In genomic region chr16:91645995-91646602, GRCm38 (mm10) we compare ENCODE assay signal across 8 mouse cellular contexts. TPM values are rescaled to one million over a fixed set of nuclear protein-coding genes. Genes with fewer than 3 reads are reported as not detected.
DNase-seq lines count a peak whose midpoint lies in the region; ATAC-seq and TF ChIP-seq lines count a peak whose summit lies in the region.

No protein-coding gene starts in this region.

- no peak for TF ChIP-seq POLR2A in myocyte (IDR thresholded peaks at IDR 0.05; ENCODE audit: insufficient read length, low read depth)

- H3K4me1 ChIP-seq in heart, embryonic 13.5 days, result peaks cover 25% of the 10 kb centered on the region
- peaks cover 4% of the 10 kb centered on the region for H3K4me1 ChIP-seq in embryonic facial prominence, embryonic 14.5 days (ENCODE audit: control insufficient read depth, insufficient read depth, low read length)
- H3K4me1 ChIP-seq in limb, embryonic 11.5 days (ENCODE audit: control insufficient read depth, insufficient read depth, low read length), result 0 out of 2 replicates have a peak, but pooled peaks cover 3% of the 10 kb centered on the region

- peak overlapping the region; percentile 98 for H3K4me2 ChIP-seq in heart, embryonic 13.5 days
- peak overlapping the region; percentile 76 for H3K4me2 ChIP-seq in embryonic facial prominence, embryonic 14.5 days (ENCODE audit: low read depth, low read length)
- peak overlapping the region; percentile 79 for H3K4me2 ChIP-seq in limb, embryonic 11.5 days (ENCODE audit: low read depth, severe bottlenecking)
- peak overlapping the region; percentile 88 for H3K4me2 ChIP-seq in myocyte (ENCODE audit: low read depth)

- H3K27me3 ChIP-seq in heart, embryonic 13.5 days (replicated peaks), result no peaks in the 10 kb centered on the region
- no peaks in the 10 kb centered on the region for H3K27me3 ChIP-seq in embryonic facial prominence, embryonic 14.5 days (replicated peaks; ENCODE audit: control insufficient read depth, insufficient read depth, low read length)
- no peaks in the 10 kb centered on the region for H3K27me3 ChIP-seq in limb, embryonic 11.5 days (ENCODE audit: control insufficient read depth, insufficient read depth, low read length)
- H3K27me3 ChIP-seq in myocyte (ENCODE audit: control insufficient read depth, insufficient read depth, insufficient read length), result no peaks in the 10 kb centered on the region

- H3K27ac ChIP-seq in heart, embryonic 13.5 days (replicated peaks), result peak overlapping the region; percentile 100
- peak overlapping the region; percentile 97 for H3K27ac ChIP-seq in embryonic facial prominence, embryonic 14.5 days (replicated peaks; ENCODE audit: low read depth, low read length)
- no peak overlapping the region for H3K27ac ChIP-seq in limb, embryonic 11.5 days (replicated peaks; ENCODE audit: low read depth, low read length)

- WGBS in heart, embryonic 13.5 days, result 1% methylated on average over 11 of the region's 11 CpGs
- under 1% methylated on average over 11 of the region's 11 CpGs for WGBS in embryonic facial prominence, embryonic 14.5 days
- WGBS in limb, embryonic 11.5 days, result 1% methylated on average over 11 of the region's 11 CpGs

- no peaks in the 10 kb centered on the region for H3K9me3 ChIP-seq in heart, embryonic 13.5 days
- H3K9me3 ChIP-seq in embryonic facial prominence, embryonic 14.5 days (ENCODE audit: control insufficient read depth, low read length), result no peaks in the 10 kb centered on the region
- no peaks in the 10 kb centered on the region for H3K9me3 ChIP-seq in limb, embryonic 11.5 days (ENCODE audit: control insufficient read depth, low read length)

- ATAC-seq in heart, embryonic 13.5 days (ENCODE audit: extremely low read depth, insufficient number of reproducible peaks, low FRiP score, low TSS enrichment), result no peak
- ATAC-seq in embryonic facial prominence, embryonic 14.5 days (ENCODE audit: low read depth), result no peak
- no peak for ATAC-seq in limb, embryonic 11.5 days (ENCODE audit: insufficient number of reproducible peaks, low FRiP score, low TSS enrichment, low read depth)

- peak overlapping the region; percentile 93 for H3K9ac ChIP-seq in heart, embryonic 13.5 days
- H3K9ac ChIP-seq in embryonic facial prominence, embryonic 14.5 days (ENCODE audit: low read depth, low read length), result peak overlapping the region; percentile 89
- H3K9ac ChIP-seq in limb, embryonic 11.5 days (ENCODE audit: low read length), result peak overlapping the region; percentile 65

- peaks cover 26% of the 10 kb centered on the region for H3K36me3 ChIP-seq in heart, embryonic 13.5 days
- peaks cover 26% of the 10 kb centered on the region for H3K36me3 ChIP-seq in embryonic facial prominence, embryonic 14.5 days (ENCODE audit: control insufficient read depth, insufficient read depth, low read length)
- H3K36me3 ChIP-seq in limb, embryonic 11.5 days (ENCODE audit: control insufficient read depth, insufficient read depth, low read length), result peaks cover 8% of the 10 kb centered on the region; the same call in 1 of the 2 replicates
- H3K36me3 ChIP-seq in myocyte (ENCODE audit: control insufficient read depth, insufficient read depth), result peaks cover 17% of the 10 kb centered on the region

- H3ac ChIP-seq in myocyte (ENCODE audit: control insufficient read depth, insufficient read length), result no peak overlapping the region

- DNase-seq in heart, adult 18-20 months, result no peak
- DNase-seq in ES-CJ7 (ENCODE audit: low read depth, low spot score), result peak; percentile 62
- DNase-seq in embryonic facial prominence, embryonic 14.5 days (ENCODE audit: low spot score), result peak; percentile 20
- DNase-seq in limb, embryonic 11.5 days (ENCODE audit: low spot score), result peak; percentile 39
- no peak for DNase-seq in left cerebral cortex, adult 9 months (ENCODE audit: low spot score in 2 of 2)
- DNase-seq in layer of hippocampus, postnatal 36 days, result no peak

- peak overlapping the region; percentile 90 for H3K4me3 ChIP-seq in heart, embryonic 13.5 days
- peak overlapping the region; percentile 77 for H3K4me3 ChIP-seq in embryonic facial prominence, embryonic 14.5 days (ENCODE audit: low read depth, low read length)
- peak overlapping the region; percentile 76 for H3K4me3 ChIP-seq in limb, embryonic 11.5 days (ENCODE audit: low read depth, low read length)
- H3K4me3 ChIP-seq in myocyte, result peak overlapping the region; percentile 95

- peaks cover 63% of the 10 kb centered on the region for H3K79me2 ChIP-seq in myocyte (ENCODE audit: control insufficient read depth, insufficient read depth)

TF ChIP-seq in myocyte, 11 proteins besides CTCF, POLR2A, EP300 and RAD21:
- TF ChIP-seq TCF3 (IDR thresholded peaks at IDR 0.05; ENCODE audit: insufficient read length, low read depth) (no peak), MAX (IDR thresholded peaks at IDR 0.05; ENCODE audit: low read depth) (no peak), CEBPB (IDR thresholded peaks at IDR 0.05; ENCODE audit: insufficient read depth, poor library complexity, severe bottlenecking) (no peak), TCF12 (IDR thresholded peaks at IDR 0.05; ENCODE audit: insufficient read depth, poor library complexity, severe bottlenecking) (no peak), SRF (IDR thresholded peaks at IDR 0.05; ENCODE audit: control insufficient read depth, insufficient read length, low read depth) (no peak), MYOD1 (IDR thresholded peaks at IDR 0.05; ENCODE audit: control insufficient read depth in 1 of 3, insufficient read length in 2 of 3, low read depth in 2 of 3) (no peak), POLR2AphosphoS2 (IDR thresholded peaks at IDR 0.05; ENCODE audit: insufficient read length, low read depth) (no peak)

RNA-seq across cellular contexts. Expression of gene Gart, which starts 0.7 kb away (rescaled TPM):
- 72.6 and 77.2 TPM in 2 replicates for polyA plus RNA-seq in heart, embryonic 13.5 days (2015; fragmentation: Nextera tagmentation; extraction: Ambion mirVana)
- 10 to 100 TPM; 53.7 to 69.4 TPM for total RNA-seq in heart, adult 18-20 months (2021)
- polyA plus RNA-seq in embryonic facial prominence, embryonic 14.5 days (2014; fragmentation: Nextera tagmentation; extraction: Ambion mirVana), result 84.5 and 96.3 TPM in 2 replicates
- 131 and 143 TPM in 2 replicates for polyA plus RNA-seq in limb, embryonic 11.5 days (2014; fragmentation: Nextera tagmentation; extraction: Ambion mirVana)
- polyA plus RNA-seq in myocyte (2012; fragmentation: generic; extraction: Trizol), result 64.1 TPM
- total RNA-seq in layer of hippocampus, postnatal 36 days (2021), result 10 to 100 TPM; 44.4 to 46.0 TPM

RNA-seq across cellular contexts. Expression of gene Son, which starts 1.2 kb away (rescaled TPM):
- 76.4 and 78.3 TPM in 2 replicates for polyA plus RNA-seq in heart, embryonic 13.5 days (2015; fragmentation: Nextera tagmentation; extraction: Ambion mirVana)
- 100 to 1,000 TPM; 120 to 135 TPM for total RNA-seq in heart, adult 18-20 months (2021)
- 145 and 157 TPM in 2 replicates for polyA plus RNA-seq in embryonic facial prominence, embryonic 14.5 days (2014; fragmentation: Nextera tagmentation; extraction: Ambion mirVana)
- 150 and 151 TPM in 2 replicates for polyA plus RNA-seq in limb, embryonic 11.5 days (2014; fragmentation: Nextera tagmentation; extraction: Ambion mirVana)
- 48.7 TPM for polyA plus RNA-seq in myocyte (2012; fragmentation: generic; extraction: Trizol)
- total RNA-seq in layer of hippocampus, postnatal 36 days (2021), result 100 to 1,000 TPM; 241 to 252 TPM

RNA-seq across cellular contexts. Expression of gene Dnajc28, which starts 27.3 kb away (rescaled TPM):
- 3.5 and 4.7 TPM in 2 replicates for polyA plus RNA-seq in heart, embryonic 13.5 days (2015; fragmentation: Nextera tagmentation; extraction: Ambion mirVana)
- 10 to 100 TPM; 35.1 to 40.1 TPM for total RNA-seq in heart, adult 18-20 months (2021)
- polyA plus RNA-seq in embryonic facial prominence, embryonic 14.5 days (2014; fragmentation: Nextera tagmentation; extraction: Ambion mirVana), result 2.4 and 4.5 TPM in 2 replicates
- 3.9 and 6.4 TPM in 2 replicates for polyA plus RNA-seq in limb, embryonic 11.5 days (2014; fragmentation: Nextera tagmentation; extraction: Ambion mirVana)
- 0.80 TPM for polyA plus RNA-seq in myocyte (2012; fragmentation: generic; extraction: Trizol)
- 10 to 100 TPM; 10.3 to 10.8 TPM for total RNA-seq in layer of hippocampus, postnatal 36 days (2021)

RNA-seq across cellular contexts. Expression of gene Donson, which starts 42.5 kb away (rescaled TPM):
- polyA plus RNA-seq in heart, embryonic 13.5 days (2015; fragmentation: Nextera tagmentation; extraction: Ambion mirVana), result 13.9 and 15.0 TPM in 2 replicates
- 1 to 10 TPM; 2.9 to 3.6 TPM for total RNA-seq in heart, adult 18-20 months (2021)
- polyA plus RNA-seq in embryonic facial prominence, embryonic 14.5 days (2014; fragmentation: Nextera tagmentation; extraction: Ambion mirVana), result 17.8 and 21.7 TPM in 2 replicates
- 37.0 and 40.8 TPM in 2 replicates for polyA plus RNA-seq in limb, embryonic 11.5 days (2014; fragmentation: Nextera tagmentation; extraction: Ambion mirVana)
- 3.5 TPM for polyA plus RNA-seq in myocyte (2012; fragmentation: generic; extraction: Trizol)
- total RNA-seq in layer of hippocampus, postnatal 36 days (2021), result 10 to 100 TPM; 22.2 to 27.2 TPM

RNA-seq across cellular contexts. Expression of gene Tmem50b, which starts 48.5 kb away (rescaled TPM):
- polyA plus RNA-seq in heart, embryonic 13.5 days (2015; fragmentation: Nextera tagmentation; extraction: Ambion mirVana), result 45.9 and 56.5 TPM in 2 replicates
- 10 to 100 TPM; 42.4 to 46.6 TPM for total RNA-seq in heart, adult 18-20 months (2021)
- polyA plus RNA-seq in embryonic facial prominence, embryonic 14.5 days (2014; fragmentation: Nextera tagmentation; extraction: Ambion mirVana), result 39.5 and 41.7 TPM in 2 replicates
- 31.6 and 32.4 TPM in 2 replicates for polyA plus RNA-seq in limb, embryonic 11.5 days (2014; fragmentation: Nextera tagmentation; extraction: Ambion mirVana)
- polyA plus RNA-seq in myocyte (2012; fragmentation: generic; extraction: Trizol), result 11.4 TPM
- total RNA-seq in layer of hippocampus, postnatal 36 days (2021), result 100 to 1,000 TPM; 115 to 124 TPM

Comparison
In these comparisons a context has a peak if more than half of its experiments do, and no peak if none do; other contexts are left out.
1. DNase-seq: peak in ES-CJ7 (single experiment), embryonic facial prominence, embryonic 14.5 days (single experiment) and limb, embryonic 11.5 days (single experiment); none in heart, adult 18-20 months (0 of 2), left cerebral cortex, adult 9 months (0 of 2) and layer of hippocampus, postnatal 36 days (0 of 2).
2. Peak in every context shown above with its lines, with median percentiles within 50 percentile points of each other: H3K4me2 ChIP-seq, H3K4me3 ChIP-seq and H3K9ac ChIP-seq.